Mouse (Mus musculus) mesoderm, embryonic 11.5 days (tissue): ENCODE data around the gene Olfr1191-ps1.
"Not testable (repeated sequence)": the region's sequence is repeated elsewhere in the genome, so short reads cannot be mapped to it uniquely, and the experiment has no call there.

Experiments used
- DNase-seq: peaks from one replicate; pipeline ENCODE4 v3.0.0-alpha.2; 2012; ENCODE audit warnings: low read depth, low spot score

Olfr1191-ps1 gene

DNA sequence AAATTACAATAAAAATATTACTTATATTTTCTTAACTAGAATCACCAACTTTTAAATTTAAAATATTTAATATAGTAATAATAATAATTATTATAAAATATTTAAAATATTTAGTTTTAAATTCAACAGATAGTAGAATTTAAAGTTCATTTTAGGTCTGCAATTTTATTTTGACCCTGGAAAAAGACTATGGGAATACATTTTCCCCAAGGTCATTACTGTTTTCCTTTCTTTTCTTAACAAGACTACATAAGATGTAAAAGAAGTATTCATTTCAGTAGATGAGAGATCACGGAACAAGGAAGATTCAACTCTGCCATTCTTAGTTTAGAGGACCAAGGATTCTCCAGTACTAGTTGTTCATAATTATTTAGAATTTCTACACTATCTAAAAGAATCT lies at the start of gene Olfr1191-ps1:
TSS of gene Olfr1191-ps1 (plus strand) at position 301 of the 400 bp plus-strand sequence.
- not testable (repeated sequence) for DNase-seq

DNA sequence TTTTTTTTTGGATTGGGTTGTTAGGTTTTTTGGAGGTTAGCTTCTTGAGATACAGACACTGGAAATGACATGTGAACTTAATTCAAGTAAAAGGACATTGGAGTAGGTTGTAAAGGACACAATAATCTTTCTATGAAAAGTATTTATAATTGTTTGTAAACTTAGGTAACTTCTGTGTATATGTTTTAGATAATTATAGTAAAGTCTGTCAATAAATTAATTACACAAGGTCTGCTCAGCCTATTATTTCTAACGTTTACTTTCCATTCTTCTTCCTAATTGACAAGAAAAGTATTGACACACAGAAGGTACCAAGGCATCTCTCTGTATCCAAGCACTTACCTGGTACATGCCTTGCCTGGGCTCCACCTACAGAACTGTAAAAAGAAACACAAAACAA lies 7.9 kb downstream of the Olfr1191-ps1 start, which contains the start of gene Olfr1192-ps1:
TSS of gene Olfr1192-ps1 (plus strand) at position 301 of the 400 bp plus-strand sequence.
- DNase-seq: no peak

DNA sequence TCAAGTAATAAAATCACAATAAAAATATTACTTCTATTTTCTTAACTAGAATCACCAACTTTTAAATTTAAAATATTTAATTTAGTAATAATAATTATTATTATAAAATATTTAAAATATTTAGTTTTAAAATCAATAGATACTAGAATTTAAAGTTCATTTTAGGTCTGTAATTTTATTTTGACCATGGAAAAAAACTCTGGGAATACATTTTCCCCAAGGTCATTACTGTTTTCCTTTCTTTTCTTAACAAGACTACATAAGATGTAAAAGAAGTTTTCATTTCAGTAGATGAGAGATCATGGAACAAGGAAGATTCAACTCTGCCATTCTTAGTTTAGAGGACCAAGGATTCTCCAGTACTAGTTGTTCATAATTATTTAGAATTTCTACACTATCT lies 35.0 kb downstream of the Olfr1191-ps1 start, which contains the start of gene Olfr1193:
TSS of gene Olfr1193 (plus strand) at position 301 of the 400 bp plus-strand sequence.
- DNase-seq: not testable (repeated sequence)

DNA sequence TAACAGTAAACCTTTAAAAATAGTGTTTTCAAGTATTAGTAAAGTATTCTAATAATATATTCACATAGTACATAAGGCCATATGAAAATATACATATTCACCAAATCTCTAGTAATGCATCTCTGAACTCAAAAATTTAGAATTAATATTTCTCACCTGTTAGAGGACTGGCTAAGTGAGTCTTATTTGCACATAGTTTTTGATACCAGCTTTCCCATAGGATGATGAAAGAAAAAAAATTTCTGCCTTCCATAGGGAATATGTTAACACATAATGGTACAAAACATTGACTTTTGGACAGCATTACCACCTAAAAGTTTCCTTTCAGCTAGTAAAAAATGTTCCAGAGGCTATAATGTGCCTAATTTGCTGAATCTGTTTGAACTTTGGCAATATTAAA lies 48.7 kb downstream of the Olfr1191-ps1 start, which contains the start of gene Olfr1195:
TSS of gene Olfr1195 (minus strand) at position 101 of the 400 bp plus-strand sequence.
- no peak for DNase-seq
